Mouse (Mus musculus): ENCODE measurements around the gene Faap20.
"Not testable (repeated sequence)": the region's sequence is repeated elsewhere in the genome, so short reads cannot be mapped to it uniquely, and the experiment has no call there.

Faap20 gene

GRCm38 (mm10) chr4:155246691-155247105, 2.9 kb upstream of the Faap20 start:
- peak; percentile 82 to 83 for DNase-seq (ENCODE audit: low spot score in 2 of 2)

DNA sequence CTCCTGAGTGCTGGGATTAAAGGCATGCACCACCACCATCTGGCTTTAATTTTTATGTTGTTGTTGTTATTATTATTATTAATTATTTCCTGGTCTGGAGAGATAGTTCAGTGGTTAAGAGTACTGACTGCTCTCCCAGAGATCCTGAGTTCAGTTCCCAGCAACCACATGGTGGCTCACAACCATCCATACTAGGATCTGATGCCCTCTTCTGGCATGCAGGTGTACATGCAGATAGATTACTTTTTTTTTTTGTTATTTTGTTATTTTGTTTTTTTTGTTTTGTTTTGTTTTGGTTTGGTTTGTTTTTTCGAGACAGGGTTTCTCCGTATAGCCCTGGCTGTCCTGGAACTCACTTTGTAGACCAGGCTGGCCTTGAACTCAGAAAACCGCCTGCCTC, 1.5 kb upstream of the Faap20 start:
- DNase-seq (ENCODE audit: low spot score in 2 of 2), result not testable (repeated sequence)

GRCm38 (mm10) chr4:155249257-155249647, 350 bp upstream of the Faap20 start:
- DNase-seq (ENCODE audit: low spot score in 2 of 2), result peak; percentile 87 to 91

- no peak for DNase-seq (ENCODE audit: low spot score in 2 of 2)
These were observed 937 bp downstream of the Faap20 start for GRCm38 (mm10) chr4:155250361-155251117.

GRCm38 (mm10) chr4:155251147-155251546, 1.5 kb downstream of the Faap20 start:
- no peak for DNase-seq (ENCODE audit: low spot score in 2 of 2)

DNA sequence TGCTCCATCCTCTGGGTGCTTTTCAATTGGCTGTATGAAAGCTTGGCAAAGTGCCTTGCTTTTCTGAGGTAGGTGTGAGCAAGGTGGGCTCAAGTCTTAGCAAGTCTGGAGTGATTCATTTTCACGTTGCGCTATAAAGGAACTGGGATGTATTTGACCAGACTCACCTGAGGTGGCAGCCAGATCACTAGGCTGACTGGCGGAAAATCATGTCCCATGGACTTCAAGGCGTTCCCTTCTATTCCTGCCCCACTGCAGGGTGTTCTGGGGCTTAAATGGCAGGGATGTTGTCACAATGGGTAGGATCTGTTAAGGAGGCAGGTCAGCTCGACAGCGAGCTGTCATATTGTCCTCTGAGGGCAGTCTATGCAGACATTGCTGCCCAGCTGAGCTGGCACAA, 2.7 kb downstream of the Faap20 start:
- no peak for DNase-seq (ENCODE audit: low spot score in 2 of 2)

- DNase-seq (ENCODE audit: low spot score in 2 of 2), result no peak
These were observed 15.1 kb downstream of the Faap20 start for GRCm38 (mm10) chr4:155264521-155265321.

DNA sequence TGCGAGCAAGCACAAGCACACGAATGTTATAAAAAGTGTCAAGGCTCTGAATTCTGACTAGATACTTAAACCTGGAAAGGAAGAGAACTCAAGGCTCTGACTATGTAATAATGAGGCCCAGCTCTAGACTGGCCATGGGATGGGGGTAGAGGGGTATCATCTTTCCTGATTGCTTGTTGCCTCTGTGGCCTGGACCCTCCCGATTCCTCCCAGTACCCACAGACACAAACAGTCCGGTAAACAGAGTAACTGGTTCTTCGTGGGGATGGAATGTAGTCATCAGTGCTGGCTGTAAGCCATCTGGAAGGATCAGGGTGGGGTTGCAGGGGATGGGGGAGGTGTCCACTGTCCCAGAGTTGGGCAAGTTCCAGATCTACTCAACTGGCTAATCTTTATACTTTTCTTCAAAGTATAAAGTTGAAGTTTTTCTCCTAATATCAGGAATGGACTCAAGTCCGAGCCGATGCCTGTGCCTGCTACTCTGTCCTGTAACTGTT, 17.5 kb downstream of the Faap20 start:
- DNase-seq (ENCODE audit: low spot score in 2 of 2), result no peak

- no peak for DNase-seq (ENCODE audit: low spot score in 2 of 2)
These were observed 18.1 kb downstream of the Faap20 start for GRCm38 (mm10) chr4:155267639-155268175.

GRCm38 (mm10) chr4:155268382-155268781, 18.8 kb downstream of the Faap20 start:
- peak in 1 of 2 experiments; percentile 48 for DNase-seq (ENCODE audit: low spot score in 2 of 2)

DNA sequence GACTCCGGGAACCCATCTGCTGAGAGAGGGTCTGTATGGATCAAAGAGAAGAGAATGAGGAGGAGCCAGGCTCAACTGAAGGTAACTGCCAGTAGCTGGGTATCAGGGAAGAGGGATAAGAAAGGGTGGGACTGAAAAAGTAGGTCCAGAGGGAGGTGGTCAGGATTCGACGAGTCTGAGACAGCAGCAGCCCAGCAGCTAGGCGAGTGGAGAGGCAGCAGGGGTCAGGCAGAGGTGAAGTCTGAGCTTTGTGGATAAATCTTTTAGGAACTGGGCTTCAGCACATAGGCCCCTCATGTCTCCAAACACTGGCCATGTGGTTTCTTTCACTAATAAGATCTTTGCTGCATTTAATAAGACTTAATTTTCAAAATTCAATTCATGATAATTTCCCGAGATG, 24.8 kb downstream of the Faap20 start:
- no peak for DNase-seq (ENCODE audit: low spot score in 2 of 2)

DNA sequence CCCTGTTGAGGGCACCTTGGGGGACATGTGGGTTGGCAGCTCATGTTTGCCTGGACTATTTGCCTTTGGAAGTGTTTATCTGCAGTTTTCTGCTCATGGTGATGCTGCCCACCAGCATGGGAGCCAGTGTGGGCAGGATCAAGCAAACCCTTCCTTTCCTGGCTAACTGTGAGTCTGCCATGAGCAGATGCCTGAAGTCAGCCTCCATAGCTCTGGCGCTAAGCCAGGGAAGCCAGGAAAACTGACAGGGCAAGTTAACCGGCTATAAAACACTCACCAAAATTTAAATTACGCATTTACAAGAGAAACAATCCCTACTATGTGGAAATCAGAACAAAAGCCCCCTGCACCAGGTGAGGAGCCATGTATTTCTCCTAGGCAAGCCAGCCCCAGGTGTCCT, 25.2 kb downstream of the Faap20 start:
- no peak for DNase-seq (ENCODE audit: low spot score in 2 of 2)

DNA sequence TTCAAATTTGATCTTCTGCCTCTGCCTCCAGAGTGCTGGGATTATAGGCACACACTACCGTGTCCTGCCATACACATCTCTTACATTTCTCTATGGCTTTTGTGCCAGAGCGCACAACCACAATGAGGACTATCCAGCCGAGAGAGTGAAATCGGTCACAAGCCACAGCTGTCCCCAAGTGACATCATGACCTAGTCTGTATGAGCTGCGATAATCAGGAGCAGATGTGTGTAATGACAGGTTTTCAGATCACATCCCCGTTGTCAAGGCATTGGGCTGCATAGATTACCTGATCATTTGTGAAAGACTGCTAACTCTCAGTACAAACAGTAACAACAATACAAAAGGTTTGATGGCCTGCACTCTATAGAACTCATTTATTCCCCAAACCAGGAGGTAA, 28.4 kb downstream of the Faap20 start:
- DNase-seq (ENCODE audit: low spot score in 2 of 2), result no peak

- no peak for DNase-seq (ENCODE audit: low spot score in 2 of 2)
These were observed 29.5 kb downstream of the Faap20 start for GRCm38 (mm10) chr4:155279054-155279453.

DNA sequence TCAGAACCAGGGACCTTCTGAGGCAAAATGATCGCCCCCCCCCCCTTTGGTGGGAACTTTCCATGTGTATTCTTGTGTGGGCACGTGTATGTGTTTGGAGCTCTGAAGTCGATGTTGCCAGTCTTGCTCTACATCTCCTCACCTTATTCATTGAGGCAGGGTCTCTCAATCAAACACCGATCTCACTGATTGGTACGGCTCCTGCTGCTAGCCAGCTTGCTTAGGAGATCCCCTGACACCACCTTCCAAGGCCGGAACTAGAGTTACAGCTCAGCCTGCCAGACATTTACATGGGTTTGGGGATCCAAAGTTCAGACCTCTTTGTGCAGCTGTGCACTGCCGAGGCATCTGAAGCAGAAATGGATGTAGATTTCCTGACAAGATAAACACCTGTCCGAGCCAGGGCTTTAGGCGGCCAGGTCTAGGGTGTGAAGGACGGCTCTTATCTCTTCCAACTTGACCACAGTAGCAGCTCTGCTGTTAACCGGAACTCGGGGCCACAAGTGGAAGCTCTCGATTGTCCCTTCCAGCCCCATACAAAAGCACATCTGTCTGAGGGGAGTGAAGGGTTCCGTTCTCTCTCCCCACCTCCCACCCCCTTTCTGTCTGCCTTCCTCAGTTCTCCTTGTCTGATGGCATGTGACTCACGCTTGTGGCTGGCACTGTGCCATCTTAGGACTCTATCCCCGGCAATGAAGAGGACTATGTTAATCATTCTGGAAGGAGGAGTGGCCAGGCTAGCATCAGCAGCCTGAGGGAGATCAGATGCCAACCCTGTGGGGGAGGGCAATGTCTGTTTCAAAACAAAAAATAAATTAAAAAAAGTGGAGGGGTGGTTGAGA, 30.5 kb downstream of the Faap20 start:
- DNase-seq (ENCODE audit: low spot score in 2 of 2), result no peak

GRCm38 (mm10) chr4:155280768-155281121, 31.1 kb downstream of the Faap20 start:
- no peak for DNase-seq (ENCODE audit: low spot score in 2 of 2)

DNA sequence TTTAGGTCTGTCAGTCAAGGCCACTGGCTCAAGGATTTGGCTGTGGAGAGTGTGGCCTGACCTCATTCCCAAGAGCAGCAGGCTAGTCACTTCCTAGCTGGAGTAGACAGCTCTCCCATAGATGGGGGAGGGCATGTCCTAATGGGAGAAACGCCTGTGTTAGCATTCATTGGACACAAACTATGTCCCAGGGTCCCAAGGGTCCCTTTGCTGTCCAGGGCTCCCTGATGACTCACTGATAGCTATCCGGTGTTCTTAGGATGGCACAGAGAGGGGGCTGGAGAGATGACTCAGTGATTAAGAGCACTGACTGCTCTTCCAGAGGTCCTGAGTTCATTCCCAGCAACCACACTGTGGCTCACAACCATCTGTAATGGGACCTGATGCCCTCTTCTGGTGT, 31.6 kb downstream of the Faap20 start:
- no peak for DNase-seq (ENCODE audit: low spot score in 2 of 2)

GRCm38 (mm10) chr4:155281652-155282051, 32.0 kb downstream of the Faap20 start:
- DNase-seq (ENCODE audit: low spot score in 2 of 2), result peak; percentile 56

DNA sequence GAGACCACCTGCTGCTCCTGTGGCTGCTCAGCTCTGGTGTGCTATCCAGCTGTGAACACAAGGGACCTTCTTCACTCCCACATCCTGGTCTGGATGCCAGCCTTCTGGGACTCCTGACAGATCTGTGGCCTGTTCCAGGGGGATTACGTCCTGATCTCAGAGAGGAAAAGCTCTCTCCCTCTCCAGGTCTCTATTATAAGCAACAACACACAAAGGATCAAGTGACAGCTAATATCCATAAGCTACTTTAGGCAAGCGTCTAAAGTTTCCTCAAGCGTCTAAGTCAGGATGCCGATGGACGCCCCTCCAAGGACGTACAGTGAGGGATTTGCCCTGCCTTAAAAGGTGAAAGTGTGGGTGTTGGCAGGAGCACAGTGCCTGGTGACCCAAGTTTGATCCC, 32.6 kb downstream of the Faap20 start:
- no peak for DNase-seq (ENCODE audit: low spot score in 2 of 2)

GRCm38 (mm10) chr4:155283001-155283503, 33.5 kb downstream of the Faap20 start:
- no peak for DNase-seq (ENCODE audit: low spot score in 2 of 2)

DNA sequence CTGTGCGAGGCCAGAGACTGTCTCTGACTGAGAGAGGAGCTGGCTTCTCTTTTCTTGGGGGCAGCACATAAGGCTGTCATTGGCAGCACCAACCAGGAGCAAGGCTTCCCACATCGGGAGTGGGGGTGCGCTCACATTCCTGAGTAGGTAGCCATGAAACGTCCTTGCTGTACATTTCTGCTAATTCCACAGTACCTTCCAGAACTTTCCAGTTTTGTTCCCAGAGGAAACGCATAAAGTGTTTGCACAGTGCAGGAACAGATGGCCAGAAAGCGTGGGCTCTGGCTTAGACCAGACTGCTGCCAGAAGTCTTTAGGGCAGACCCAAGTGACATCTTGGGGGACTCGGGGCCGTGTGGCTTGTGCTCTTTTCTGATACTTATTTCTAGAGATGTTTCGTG, 34.0 kb downstream of the Faap20 start:
- DNase-seq (ENCODE audit: low spot score in 2 of 2), result peak in 1 of 2 experiments; percentile 54
